ENCODE assay signal across 8 mouse cellular contexts in genomic region chr11:77983191-77983936, GRCm38 (mm10). TPM values are rescaled to one million over a fixed set of nuclear protein-coding genes. Genes with fewer than 3 reads are reported as not detected.
DNase-seq lines count a peak whose midpoint lies in the region; ATAC-seq and TF ChIP-seq lines count a peak whose summit lies in the region.

No protein-coding gene starts in this region.

- peak overlapping the region; percentile 100 for H3K4me3 ChIP-seq in heart, embryonic 16.5 days (ENCODE audit: low read length)
- peak overlapping the region; percentile 99 for H3K4me3 ChIP-seq in lung, adult 2 months (replicated peaks; ENCODE audit: extremely low read depth, low read depth, low read length)

- no peaks in the 10 kb centered on the region for H3K36me3 ChIP-seq in heart, embryonic 16.5 days (ENCODE audit: control insufficient read depth, insufficient read depth)

- H3K4me1 ChIP-seq in heart, embryonic 16.5 days (ENCODE audit: control insufficient read depth, insufficient read depth, low read length): peaks cover 8% of the 10 kb centered on the region
- H3K4me1 ChIP-seq in lung, adult 2 months (ENCODE audit: control insufficient read depth, insufficient read depth, low read length): peaks cover 6% of the 10 kb centered on the region; the same call in 1 of the 2 replicates

- H3K9me3 ChIP-seq in heart, embryonic 16.5 days (replicated peaks; ENCODE audit: control insufficient read depth, low read length): no peaks in the 10 kb centered on the region

- peak; percentile 68 for DNase-seq in 3134 (ENCODE audit: extremely low read depth, insufficient read length, low spot score)
- peak; percentile 51 for DNase-seq in T-cell, adult 2 months (ENCODE audit: low spot score)
- peak; percentile 70 for DNase-seq in embryo, embryonic 9.5 days (ENCODE audit: extremely low spot score)
- peak; percentile 70 to 80 for DNase-seq in kidney, postnatal 4 days
- DNase-seq in lung, adult 2 months: peak; percentile 51
- DNase-seq in ovary, postnatal 10 days (ENCODE audit: low spot score): peak; percentile 16
- DNase-seq in thymus, postnatal 25 days: peak; percentile 71

- H3K4me2 ChIP-seq in heart, embryonic 16.5 days (ENCODE audit: low read depth, low read length): peak overlapping the region; percentile 68

- no peak for TF ChIP-seq POLR2A in lung, adult 2 months (IDR thresholded peaks at IDR 0.05; ENCODE audit: borderline replicate concordance, extremely low read depth, low read depth, low read length)

- H3K27ac ChIP-seq in heart, embryonic 16.5 days (ENCODE audit: low read length): peak overlapping the region; percentile 96

- H3K9ac ChIP-seq in heart, embryonic 16.5 days (ENCODE audit: low read length): peak overlapping the region; percentile 100

- 1% methylated on average over 30 of the region's 32 CpGs for WGBS in heart, embryonic 16.5 days
- under 1% methylated on average over 29 of the region's 32 CpGs for WGBS in lung, adult 2 months

- no peak for ATAC-seq in heart, embryonic 16.5 days (replicated peaks; ENCODE audit: extremely low read depth, insufficient read depth, low FRiP score)

- 0 out of 2 replicates have a peak, but pooled peaks cover 3% of the 10 kb centered on the region for H3K27me3 ChIP-seq in heart, embryonic 16.5 days (ENCODE audit: control insufficient read depth, insufficient read depth, low read length)

- no peak for TF ChIP-seq CTCF in lung, adult 2 months (IDR thresholded peaks at IDR 0.05; ENCODE audit: insufficient read depth, low read length)

RNA-seq across cellular contexts. Expression of gene Phf12, which starts 0.8 kb away (rescaled TPM):
- polyA plus RNA-seq in heart, embryonic 16.5 days (2015; fragmentation: Nextera tagmentation; extraction: Ambion mirVana): 11.6 and 12.4 TPM in 2 replicates
- polyA plus RNA-seq in lung, adult 2 months (2012; rRNA removed): 50.4 and 55.3 TPM in 2 replicates

RNA-seq across cellular contexts. Expression of gene Dhrs13, which starts 48.7 kb away (rescaled TPM):
- 12.3 and 12.6 TPM in 2 replicates for polyA plus RNA-seq in heart, embryonic 16.5 days (2015; fragmentation: Nextera tagmentation; extraction: Ambion mirVana)
- 7.9 and 8.7 TPM in 2 replicates for polyA plus RNA-seq in lung, adult 2 months (2012; rRNA removed)

RNA-seq across cellular contexts. Expression of gene Sez6, which starts 52.8 kb away (rescaled TPM):
- polyA plus RNA-seq in heart, embryonic 16.5 days (2015; fragmentation: Nextera tagmentation; extraction: Ambion mirVana): 0.04 and 0.19 TPM in 2 replicates
- polyA plus RNA-seq in lung, adult 2 months (2012; rRNA removed): 0.12 and 0.19 TPM in 2 replicates

RNA-seq across cellular contexts. Expression of gene Flot2, which starts 54.4 kb away (rescaled TPM):
- polyA plus RNA-seq in heart, embryonic 16.5 days (2015; fragmentation: Nextera tagmentation; extraction: Ambion mirVana): 109 and 112 TPM in 2 replicates
- 114 and 145 TPM in 2 replicates for polyA plus RNA-seq in lung, adult 2 months (2012; rRNA removed)

Comparison
In these comparisons a context has a peak if more than half of its experiments do, and no peak if none do; other contexts are left out.
1. DNase-seq: peak in every context shown above with its lines; median percentile 75 in kidney, postnatal 4 days; 71 in thymus, postnatal 25 days; 70 in embryo, embryonic 9.5 days; 68 in 3134; 51 in T-cell, adult 2 months; 51 in lung, adult 2 months; 16 in ovary, postnatal 10 days.